In the genomic region with DNA sequence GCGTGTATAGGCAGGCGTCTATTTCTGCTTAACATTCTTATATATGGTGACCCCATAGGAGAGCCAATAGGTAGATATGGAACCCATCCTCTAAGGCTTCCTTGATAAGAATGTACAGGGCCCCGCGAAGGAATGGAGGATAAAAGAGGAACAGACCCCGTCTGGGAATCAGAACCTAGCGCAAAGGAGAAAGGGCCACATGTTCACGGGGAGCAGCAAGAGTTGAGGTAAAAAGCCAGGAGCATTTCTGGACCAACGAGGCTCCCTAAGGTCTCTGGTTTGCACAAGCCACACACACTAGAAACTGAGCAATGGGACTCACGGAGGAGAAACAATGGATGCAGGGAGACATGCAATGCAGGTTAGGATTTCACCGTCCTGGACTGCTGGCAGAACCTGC, we compare ENCODE assay signal across 8 mouse cellular contexts. TPM values are rescaled to one million over a fixed set of nuclear protein-coding genes. Genes with fewer than 3 reads are reported as not detected.
A peak's percentile ranks its signal among the peaks of the same experiment; 100 is the strongest.
DNase-seq lines count a peak whose midpoint lies in the region; ATAC-seq and TF ChIP-seq lines count a peak whose summit lies in the region.

No protein-coding gene starts in this region.

- no peaks in the 10 kb centered on the region for H3K9me3 ChIP-seq in kidney, embryonic 16.5 days (ENCODE audit: low read length)
- no peaks in the 10 kb centered on the region for H3K9me3 ChIP-seq in hindbrain, postnatal 0 days (ENCODE audit: low read length)
- H3K9me3 ChIP-seq in midbrain, postnatal 0 days (ENCODE audit: low read length), result no peaks in the 10 kb centered on the region

- 2% methylated on average over 10 of the region's 10 CpGs for WGBS in kidney, embryonic 16.5 days
- WGBS in hindbrain, postnatal 0 days, result 3% methylated on average over 10 of the region's 10 CpGs
- 4% methylated on average over 10 of the region's 10 CpGs for WGBS in midbrain, postnatal 0 days

- no peaks in the 10 kb centered on the region for H3K27me3 ChIP-seq in kidney, embryonic 16.5 days (ENCODE audit: insufficient read depth, low read length)
- no peaks in the 10 kb centered on the region for H3K27me3 ChIP-seq in hindbrain, postnatal 0 days (ENCODE audit: insufficient read depth, low read length)
- H3K27me3 ChIP-seq in midbrain, postnatal 0 days (ENCODE audit: insufficient read depth, low read length), result no peaks in the 10 kb centered on the region

- peak overlapping the region; percentile 98 for H3K27ac ChIP-seq in kidney, embryonic 16.5 days (ENCODE audit: low read length)
- peak overlapping the region; percentile 90 for H3K27ac ChIP-seq in hindbrain, postnatal 0 days
- H3K27ac ChIP-seq in midbrain, postnatal 0 days (ENCODE audit: low read depth, low read length), result peak overlapping the region; percentile 94

- no peak for DNase-seq in kidney, postnatal 4 days
- peak; percentile 29 for DNase-seq in c-Kit-positive CD71-positive TER-119-positive erythroid progenitor cells, embryonic 14.5 days (ENCODE audit: low spot score)
- no peak for DNase-seq in hindbrain, postnatal 0 days (ENCODE audit: low spot score)
- no peak for DNase-seq in midbrain, postnatal 0 days (ENCODE audit: low spot score)
- no peak for DNase-seq in adrenal gland, postnatal 14 days
- no peak for DNase-seq in right cerebral cortex, postnatal 14 days
- DNase-seq in cerebellum, postnatal 4 days (ENCODE audit: low spot score in 2 of 2), result no peak

- no peak for ATAC-seq in kidney, embryonic 16.5 days (ENCODE audit: low FRiP score, low TSS enrichment)
- ATAC-seq in hindbrain, postnatal 0 days, result no peak
- ATAC-seq in midbrain, postnatal 0 days (ENCODE audit: low FRiP score), result no peak

- no peak for TF ChIP-seq CTCF in hindbrain, postnatal 0 days (IDR thresholded peaks at IDR 0.05; ENCODE audit: low read depth)
- no peak for TF ChIP-seq CTCF in midbrain, postnatal 0 days (IDR thresholded peaks at IDR 0.05)

- peak overlapping the region; percentile 97 for H3K9ac ChIP-seq in kidney, embryonic 16.5 days (replicated peaks; ENCODE audit: low read length)
- H3K9ac ChIP-seq in hindbrain, postnatal 0 days (replicated peaks; ENCODE audit: low read length), result peak overlapping the region; percentile 93
- peak overlapping the region; percentile 99 for H3K9ac ChIP-seq in midbrain, postnatal 0 days (replicated peaks; ENCODE audit: low read length, poor library complexity, severe bottlenecking)

- peaks cover 42% of the 10 kb centered on the region for H3K36me3 ChIP-seq in kidney, embryonic 16.5 days (ENCODE audit: insufficient read depth, low read length)
- peaks cover 35% of the 10 kb centered on the region for H3K36me3 ChIP-seq in hindbrain, postnatal 0 days (ENCODE audit: insufficient read depth, low read length)
- H3K36me3 ChIP-seq in midbrain, postnatal 0 days (ENCODE audit: insufficient read depth, low read length), result peaks cover 35% of the 10 kb centered on the region

- H3K4me3 ChIP-seq in kidney, embryonic 16.5 days (ENCODE audit: low read length), result peak overlapping the region; percentile 98
- H3K4me3 ChIP-seq in hindbrain, postnatal 0 days (ENCODE audit: low read length), result peak overlapping the region; percentile 97
- H3K4me3 ChIP-seq in midbrain, postnatal 0 days (ENCODE audit: low read depth, low read length), result peak overlapping the region; percentile 98

- peaks cover 19% of the 10 kb centered on the region for H3K4me1 ChIP-seq in kidney, embryonic 16.5 days (ENCODE audit: insufficient read depth, low read length)
- H3K4me1 ChIP-seq in hindbrain, postnatal 0 days (ENCODE audit: insufficient read depth, low read length), result no peaks in the 10 kb centered on the region; the same call in none of the 2 replicates
- H3K4me1 ChIP-seq in midbrain, postnatal 0 days (ENCODE audit: insufficient read depth, low read length), result peaks cover 5% of the 10 kb centered on the region; the same call in 1 of the 2 replicates

- peak overlapping the region; percentile 70 for H3K4me2 ChIP-seq in kidney, embryonic 16.5 days (replicated peaks; ENCODE audit: low read depth, low read length)
- peak overlapping the region; percentile 80 for H3K4me2 ChIP-seq in hindbrain, postnatal 0 days (ENCODE audit: low read depth, low read length)
- H3K4me2 ChIP-seq in midbrain, postnatal 0 days (ENCODE audit: low read depth, low read length, poor library complexity, severe bottlenecking), result peak overlapping the region; percentile 66

RNA-seq across cellular contexts. Expression of a gene that starts 1.2 kb away (rescaled TPM):
- polyA plus RNA-seq in kidney, embryonic 16.5 days (2015; fragmentation: Nextera tagmentation; extraction: Ambion mirVana), result 550 and 556 TPM in 2 replicates
- 161 and 164 TPM in 2 replicates for total RNA-seq in hindbrain, postnatal 0 days (2014; rRNA removed)
- 238 and 246 TPM in 2 replicates for polyA plus RNA-seq in hindbrain, postnatal 0 days (2015; fragmentation: Nextera tagmentation; extraction: Ambion mirVana)
- 164 and 180 TPM in 2 replicates for total RNA-seq in midbrain, postnatal 0 days (2014; rRNA removed)
- 245 and 253 TPM in 2 replicates for polyA plus RNA-seq in midbrain, postnatal 0 days (2015; fragmentation: Nextera tagmentation; extraction: Ambion mirVana)
- 198 and 230 TPM in 2 replicates for total RNA-seq in adrenal gland, postnatal 14 days (2021)

RNA-seq across cellular contexts. Expression of a gene that starts 12.6 kb away (rescaled TPM):
- polyA plus RNA-seq in kidney, embryonic 16.5 days (2015; fragmentation: Nextera tagmentation; extraction: Ambion mirVana), result 35.6 and 39.2 TPM in 2 replicates
- 33.7 and 80.8 TPM in 2 replicates for total RNA-seq in hindbrain, postnatal 0 days (2014; rRNA removed)
- 34.0 and 34.1 TPM in 2 replicates for polyA plus RNA-seq in hindbrain, postnatal 0 days (2015; fragmentation: Nextera tagmentation; extraction: Ambion mirVana)
- 37.3 and 40.2 TPM in 2 replicates for total RNA-seq in midbrain, postnatal 0 days (2014; rRNA removed)
- 37.4 and 41.5 TPM in 2 replicates for polyA plus RNA-seq in midbrain, postnatal 0 days (2015; fragmentation: Nextera tagmentation; extraction: Ambion mirVana)
- total RNA-seq in adrenal gland, postnatal 14 days (2021), result 21.6 and 35.8 TPM in 2 replicates

RNA-seq across cellular contexts. Expression of a gene that starts 38.2 kb away (rescaled TPM):
- polyA plus RNA-seq in kidney, embryonic 16.5 days (2015; fragmentation: Nextera tagmentation; extraction: Ambion mirVana), result 24.7 and 26.3 TPM in 2 replicates
- 8.4 and 13.5 TPM in 2 replicates for total RNA-seq in hindbrain, postnatal 0 days (2014; rRNA removed)
- polyA plus RNA-seq in hindbrain, postnatal 0 days (2015; fragmentation: Nextera tagmentation; extraction: Ambion mirVana), result 9.8 and 10.8 TPM in 2 replicates
- total RNA-seq in midbrain, postnatal 0 days (2014; rRNA removed), result 11.6 and 12.6 TPM in 2 replicates
- polyA plus RNA-seq in midbrain, postnatal 0 days (2015; fragmentation: Nextera tagmentation; extraction: Ambion mirVana), result 13.0 and 14.5 TPM in 2 replicates
- 2.7 and 2.9 TPM in 2 replicates for total RNA-seq in adrenal gland, postnatal 14 days (2021)
